Mouse (Mus musculus): Measurements from ENCODE around the gene Rrbp1. TPM values are rescaled to one million over a fixed set of nuclear protein-coding genes. Genes with fewer than 3 reads are reported as not detected.

The Rrbp1 gene
- total and polyA plus RNA-seq, 3 experiments = 39.7 to 85.3 (median 70.6) TPM

DNA sequence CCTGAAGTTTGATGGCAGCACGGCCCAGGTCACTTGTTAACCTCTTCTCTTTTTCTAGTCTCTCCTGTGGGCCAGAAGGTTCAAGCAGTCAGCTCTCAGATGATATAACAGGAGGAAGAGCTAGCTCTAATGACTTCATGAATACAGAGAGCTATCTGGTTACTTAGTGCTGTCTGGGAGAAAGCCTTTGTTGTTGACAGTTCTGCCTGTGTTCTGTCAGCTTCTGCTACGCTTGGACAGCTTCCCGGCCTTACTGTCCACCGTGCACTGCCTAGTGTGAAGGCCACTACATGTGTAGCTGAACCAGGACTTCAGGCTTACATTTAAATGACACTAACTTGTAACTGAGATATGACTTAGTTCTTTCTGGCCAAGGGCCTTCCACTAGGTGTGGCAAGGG lies 62.6 kb downstream of the Rrbp1 start:
- Histone ChIP-seq H3K9me3 (replicated peaks) (no peaks in the 10 kb centered on the region), H3K36me3 (replicated peaks) (peaks cover 98% of the 10 kb centered on the region), H3K27me3 (ENCODE audit: insufficient read depth, low read length) (no peaks in the 10 kb centered on the region), H3K4me3 (ENCODE audit: low read depth, low read length) (no peak overlapping the region), H3K4me1 (ENCODE audit: insufficient read depth, low read depth, low read length) (no peaks in the 10 kb centered on the region)
- ATAC-seq (ENCODE audit: extremely low read depth, insufficient number of reproducible peaks, low FRiP score, poor library complexity, severe bottlenecking) (no peak), DNase-seq (ENCODE audit: low spot score) (no peak)
- no peak for TF ChIP-seq TAL1 (conservative IDR thresholded peaks at IDR 0.05; ENCODE audit: low read depth, low read length)

DNA sequence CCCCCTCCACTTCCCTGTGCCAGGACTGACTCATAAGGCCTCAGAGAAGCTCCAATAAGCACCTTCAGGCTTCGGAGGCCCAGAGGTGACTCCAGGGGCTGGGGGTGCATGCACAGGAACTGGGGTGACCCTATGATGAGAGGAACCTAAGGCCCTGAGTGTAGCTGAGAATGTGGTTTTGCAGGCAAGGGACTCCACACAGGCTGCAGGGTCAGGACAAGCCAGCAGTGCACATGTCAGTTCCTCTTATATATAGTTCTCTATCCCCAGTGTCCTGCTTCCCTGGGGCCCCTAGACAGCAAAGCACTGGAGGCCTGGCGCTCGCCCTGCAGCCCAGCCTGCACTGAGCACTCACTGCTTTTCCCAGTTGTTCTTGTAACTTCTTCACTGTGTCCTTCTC lies 63.1 kb downstream of the Rrbp1 start:
- no peak for TF ChIP-seq TAL1 (conservative IDR thresholded peaks at IDR 0.05; ENCODE audit: low read depth, low read length)
- no peak for TF ChIP-seq POLR2AphosphoS5 (IDR thresholded peaks at IDR 0.05; ENCODE audit: insufficient replicate concordance, low read depth, low read length)
- no peak for TF ChIP-seq CTCF (IDR thresholded peaks at IDR 0.05; ENCODE audit: low read depth, low read length)
- TF ChIP-seq GATA2 (IDR thresholded peaks at IDR 0.05; ENCODE audit: borderline replicate concordance, low read depth, low read length) = no peak
- TF ChIP-seq GATA1 (IDR thresholded peaks at IDR 0.05; ENCODE audit: borderline replicate concordance, low read length) = no peak
- ATAC-seq (ENCODE audit: extremely low read depth, insufficient number of reproducible peaks, low FRiP score, poor library complexity, severe bottlenecking) (no peak), DNase-seq (ENCODE audit: low spot score) (no peak)
- Histone ChIP-seq H3K4me1 (ENCODE audit: insufficient read depth, low read depth, low read length) (no peaks in the 10 kb centered on the region), H3K9me3 (replicated peaks) (no peaks in the 10 kb centered on the region), H3K36me3 (replicated peaks) (peaks cover 97% of the 10 kb centered on the region), H3K27me3 (ENCODE audit: insufficient read depth, low read length) (no peaks in the 10 kb centered on the region), H3K4me3 (ENCODE audit: low read depth, low read length) (no peak overlapping the region)

GRCm38 (mm10) chr2:143946399-143946798 lies 64.7 kb downstream of the Rrbp1 start:
- Histone ChIP-seq H3K27me3 (ENCODE audit: insufficient read depth, low read length) (no peaks in the 10 kb centered on the region), H3K36me3 (replicated peaks) (peaks cover 89% of the 10 kb centered on the region), H3K4me3 (ENCODE audit: low read depth, low read length) (no peak overlapping the region), H3K9me3 (replicated peaks) (no peaks in the 10 kb centered on the region), H3K4me1 (ENCODE audit: insufficient read depth, low read depth, low read length) (no peaks in the 10 kb centered on the region)
- ATAC-seq (ENCODE audit: extremely low read depth, insufficient number of reproducible peaks, low FRiP score, poor library complexity, severe bottlenecking) (no peak), DNase-seq (ENCODE audit: low spot score) (no peak)
- no peak for TF ChIP-seq POLR2AphosphoS5 (IDR thresholded peaks at IDR 0.05; ENCODE audit: insufficient replicate concordance, low read depth, low read length)
- TF ChIP-seq GATA1 (IDR thresholded peaks at IDR 0.05; ENCODE audit: borderline replicate concordance, low read length) = no peak
- TF ChIP-seq GATA2 (IDR thresholded peaks at IDR 0.05; ENCODE audit: borderline replicate concordance, low read depth, low read length) = no peak

- TF ChIP-seq POLR2AphosphoS5 (IDR thresholded peaks at IDR 0.05; ENCODE audit: insufficient replicate concordance, low read depth, low read length) (no peak), CTCF (IDR thresholded peaks at IDR 0.05; ENCODE audit: low read depth, low read length) (0 out of 2 replicates have a peak, but pooled peaks have one; percentile 15), GATA2 (IDR thresholded peaks at IDR 0.05; ENCODE audit: borderline replicate concordance, low read depth, low read length) (no peak)
- Histone ChIP-seq H3K27me3 (ENCODE audit: insufficient read depth, low read length) (no peaks in the 10 kb centered on the region), H3K4me3 (ENCODE audit: low read depth, low read length) (no peak overlapping the region), H3K4me1 (ENCODE audit: insufficient read depth, low read depth, low read length) (no peaks in the 10 kb centered on the region), H3K9me3 (replicated peaks) (no peaks in the 10 kb centered on the region), H3K36me3 (replicated peaks) (peaks cover 86% of the 10 kb centered on the region)
- no peak for DNase-seq (ENCODE audit: low spot score)
- 0 out of 2 replicates have a peak, but pooled peaks have one; percentile 30 for ATAC-seq (ENCODE audit: extremely low read depth, insufficient number of reproducible peaks, low FRiP score, poor library complexity, severe bottlenecking)
Observed at GRCm38 (mm10) chr2:143945466-143946075, 65.5 kb downstream of the Rrbp1 start.

- no peaks in the 10 kb centered on the region for H3K9me3 ChIP-seq (replicated peaks)
- H3K4me3 ChIP-seq (ENCODE audit: low read depth, low read length) = no peak overlapping the region
- H3K27me3 ChIP-seq (ENCODE audit: insufficient read depth, low read length) = no peaks in the 10 kb centered on the region
- H3K4me1 ChIP-seq (ENCODE audit: insufficient read depth, low read depth, low read length) = no peaks in the 10 kb centered on the region
- ATAC-seq (ENCODE audit: extremely low read depth, insufficient number of reproducible peaks, low FRiP score, poor library complexity, severe bottlenecking) = no peak
- peaks cover 87% of the 10 kb centered on the region for H3K36me3 ChIP-seq (replicated peaks)
- TF ChIP-seq GATA2 (IDR thresholded peaks at IDR 0.05; ENCODE audit: borderline replicate concordance, low read depth, low read length) = no peak
- no peak for TF ChIP-seq POLR2AphosphoS5 (IDR thresholded peaks at IDR 0.05; ENCODE audit: insufficient replicate concordance, low read depth, low read length)
- TF ChIP-seq TAL1 (conservative IDR thresholded peaks at IDR 0.05; ENCODE audit: low read depth, low read length) = no peak
- no peak for TF ChIP-seq GATA1 (IDR thresholded peaks at IDR 0.05; ENCODE audit: borderline replicate concordance, low read length)
- no peak for TF ChIP-seq CTCF (IDR thresholded peaks at IDR 0.05; ENCODE audit: low read depth, low read length)
- no peak for DNase-seq (ENCODE audit: low spot score)
Observed at GRCm38 (mm10) chr2:143944796-143945195, 66.3 kb downstream of the Rrbp1 start.

GRCm38 (mm10) chr2:143940406-143940805 lies 70.7 kb downstream of the Rrbp1 start:
- no peak for TF ChIP-seq GATA2 (IDR thresholded peaks at IDR 0.05; ENCODE audit: borderline replicate concordance, low read depth, low read length)
- TF ChIP-seq POLR2AphosphoS5 (IDR thresholded peaks at IDR 0.05; ENCODE audit: insufficient replicate concordance, low read depth, low read length) = no peak
- no peak for TF ChIP-seq CTCF (IDR thresholded peaks at IDR 0.05; ENCODE audit: low read depth, low read length)
- TF ChIP-seq TAL1 (conservative IDR thresholded peaks at IDR 0.05; ENCODE audit: low read depth, low read length) = no peak
- no peak for TF ChIP-seq GATA1 (IDR thresholded peaks at IDR 0.05; ENCODE audit: borderline replicate concordance, low read length)
- Histone ChIP-seq H3K4me3 (ENCODE audit: low read depth, low read length) (no peak overlapping the region), H3K36me3 (replicated peaks) (peaks cover 56% of the 10 kb centered on the region), H3K9me3 (replicated peaks) (no peaks in the 10 kb centered on the region), H3K4me1 (ENCODE audit: insufficient read depth, low read depth, low read length) (no peaks in the 10 kb centered on the region), H3K27me3 (ENCODE audit: insufficient read depth, low read length) (no peaks in the 10 kb centered on the region)
- no peak for DNase-seq (ENCODE audit: low spot score)
- no peak for ATAC-seq (ENCODE audit: extremely low read depth, insufficient number of reproducible peaks, low FRiP score, poor library complexity, severe bottlenecking)

- Histone ChIP-seq H3K27me3 (ENCODE audit: insufficient read depth, low read length) (no peaks in the 10 kb centered on the region), H3K36me3 (replicated peaks) (peaks cover 33% of the 10 kb centered on the region), H3K4me3 (ENCODE audit: low read depth, low read length) (no peak overlapping the region), H3K4me1 (ENCODE audit: insufficient read depth, low read depth, low read length) (no peaks in the 10 kb centered on the region), H3K9me3 (replicated peaks) (no peaks in the 10 kb centered on the region)
- DNase-seq (ENCODE audit: low spot score) (no peak), ATAC-seq (ENCODE audit: extremely low read depth, insufficient number of reproducible peaks, low FRiP score, poor library complexity, severe bottlenecking) (no peak)
- TF ChIP-seq GATA2 (IDR thresholded peaks at IDR 0.05; ENCODE audit: borderline replicate concordance, low read depth, low read length) (no peak), GATA1 (IDR thresholded peaks at IDR 0.05; ENCODE audit: borderline replicate concordance, low read length) (no peak), TAL1 (conservative IDR thresholded peaks at IDR 0.05; ENCODE audit: low read depth, low read length) (no peak), CTCF (IDR thresholded peaks at IDR 0.05; ENCODE audit: low read depth, low read length) (no peak), POLR2AphosphoS5 (IDR thresholded peaks at IDR 0.05; ENCODE audit: insufficient replicate concordance, low read depth, low read length) (no peak)
Observed at GRCm38 (mm10) chr2:143937861-143938260, 73.2 kb downstream of the Rrbp1 start.
